Mouse (Mus musculus) myocyte (in vitro differentiated cells): ENCODE measurements at regions not wholly inside any gene's neighbourhood (a gene's known extent, or its start where the extent isn't known, plus 50 kb on each side); places are given as distances from the start of the nearest gene placed in this dataset.

Experiments used
- H3K27me3 ChIP-seq: one replicate; pipeline ENCODE4 v1.6.1; 2011; ENCODE audit not compliant: control insufficient read depth, insufficient read depth, insufficient read length
- H3K36me3 ChIP-seq: one replicate; pipeline ENCODE4 v1.6.1; 2011; ENCODE audit not compliant: control insufficient read depth, insufficient read depth
- H3K4me2 ChIP-seq: one replicate; pipeline ENCODE4 v1.6.1; 2011; ENCODE audit warnings: low read depth, control low read depth
- H3K4me3 ChIP-seq: one replicate; pipeline ENCODE4 v1.5.1; 2011; ENCODE audit warnings: mild to moderate bottlenecking, control low read depth, moderate library complexity
- H3K79me2 ChIP-seq: one replicate; pipeline ENCODE4 v1.6.1; 2011; ENCODE audit not compliant: control insufficient read depth, insufficient read depth
- H3ac ChIP-seq: one replicate; pipeline ENCODE4 v1.6.1; 2011; ENCODE audit not compliant: control insufficient read depth, insufficient read length
- CEBPB ChIP-seq: IDR thresholded peaks from 2 replicates; pipeline ENCODE4 v1.6.1; 2011; ENCODE audit warnings: mild to moderate bottlenecking, moderate library complexity; ENCODE audit not compliant: poor library complexity, insufficient read depth, severe bottlenecking
- E2F4 ChIP-seq: IDR thresholded peaks from one replicate; pipeline ENCODE4 v1.6.1; 2011; ENCODE audit warnings: mild to moderate bottlenecking, control low read depth, moderate library complexity; ENCODE audit not compliant: insufficient read depth
- MAX ChIP-seq: IDR thresholded peaks from one replicate; pipeline ENCODE4 v1.6.1; 2011; ENCODE audit warnings: low read depth, mild to moderate bottlenecking, control low read depth
- MYOD1 ChIP-seq, 3 experiments: IDR thresholded peaks; one replicate each; pipeline ENCODE4 v1.6.1; 2011; ENCODE audit warnings: control low read depth in 2 of 3, low read depth in 2 of 3, mild to moderate bottlenecking in 2 of 3, moderate library complexity in 1 of 3; ENCODE audit not compliant: insufficient read length in 2 of 3, control insufficient read depth in 1 of 3
- MYOG ChIP-seq, 3 experiments: IDR thresholded peaks; one replicate each; pipeline ENCODE4 v1.6.1; 2011; ENCODE audit warnings: control low read depth in 2 of 3, low read depth in 2 of 3, mild to moderate bottlenecking in 2 of 3; ENCODE audit not compliant: insufficient read length in 2 of 3, control insufficient read depth in 1 of 3, insufficient read depth in 1 of 3
- POLR2A ChIP-seq: IDR thresholded peaks from one replicate; pipeline ENCODE4 v1.6.1; 2011; ENCODE audit warnings: low read depth, mild to moderate bottlenecking, control low read depth, moderate library complexity; ENCODE audit not compliant: insufficient read length
- POLR2AphosphoS2 ChIP-seq: IDR thresholded peaks from one replicate; pipeline ENCODE4 v1.6.1; 2011; ENCODE audit warnings: low read depth, control low read depth; ENCODE audit not compliant: insufficient read length
- REST ChIP-seq: IDR thresholded peaks from one replicate; pipeline ENCODE4 v1.6.1; 2011; ENCODE audit warnings: mild to moderate bottlenecking, control low read depth, moderate library complexity; ENCODE audit not compliant: insufficient read depth, insufficient read length
- SRF ChIP-seq: IDR thresholded peaks from one replicate; pipeline ENCODE4 v1.6.1; 2011; ENCODE audit warnings: low read depth; ENCODE audit not compliant: control insufficient read depth, insufficient read length
- TCF12 ChIP-seq: IDR thresholded peaks from one replicate; pipeline ENCODE4 v1.6.1; 2011; ENCODE audit warnings: mild to moderate bottlenecking, control low read depth; ENCODE audit not compliant: poor library complexity, insufficient read depth, severe bottlenecking
- TCF3 ChIP-seq: IDR thresholded peaks from one replicate; pipeline ENCODE4 v1.6.1; 2011; ENCODE audit warnings: low read depth, control low read depth; ENCODE audit not compliant: insufficient read length
- USF1 ChIP-seq: IDR thresholded peaks from one replicate; pipeline ENCODE4 v1.6.1; 2011; ENCODE audit warnings: low read depth, mild to moderate bottlenecking, control low read depth, moderate library complexity

- Histone ChIP-seq H3K36me3 (no peaks in the 10 kb centered on the region), H3K79me2 (no peaks in the 10 kb centered on the region), H3K4me3 (no peak overlapping the region), H3K27me3 (no peaks in the 10 kb centered on the region), H3ac (no peak overlapping the region), H3K4me2 (no peak overlapping the region)
- TF ChIP-seq POLR2A (no peak), TCF3 (no peak), MYOG (IDR thresholded peaks at IDR 0.05; ENCODE audit: control insufficient read depth in 1 of 3, insufficient read depth in 1 of 3, insufficient read length in 2 of 3, low read depth in 2 of 3) (no peak), MYOD1 (IDR thresholded peaks at IDR 0.05; ENCODE audit: control insufficient read depth in 1 of 3, insufficient read length in 2 of 3, low read depth in 2 of 3) (no peak)
Measured at GRCm38 (mm10) chr6:116845990-116846862, 129.5 kb upstream of the Tmem72 start.

- no peak overlapping the region for H3K4me2 ChIP-seq
- no peaks in the 10 kb centered on the region for H3K36me3 ChIP-seq
- no peak overlapping the region for H3ac ChIP-seq
- no peaks in the 10 kb centered on the region for H3K79me2 ChIP-seq
- no peaks in the 10 kb centered on the region for H3K27me3 ChIP-seq
- H3K4me3 ChIP-seq = no peak overlapping the region
- TF ChIP-seq POLR2AphosphoS2 (no peak), MYOG (IDR thresholded peaks at IDR 0.05; ENCODE audit: control insufficient read depth in 1 of 3, insufficient read depth in 1 of 3, insufficient read length in 2 of 3, low read depth in 2 of 3) (no peak), SRF (no peak), E2F4 (no peak), REST (no peak), USF1 (no peak), CEBPB (no peak)
Measured at GRCm38 (mm10) chr6:116848538-116849093, 131.9 kb upstream of the Tmem72 start.

DNA sequence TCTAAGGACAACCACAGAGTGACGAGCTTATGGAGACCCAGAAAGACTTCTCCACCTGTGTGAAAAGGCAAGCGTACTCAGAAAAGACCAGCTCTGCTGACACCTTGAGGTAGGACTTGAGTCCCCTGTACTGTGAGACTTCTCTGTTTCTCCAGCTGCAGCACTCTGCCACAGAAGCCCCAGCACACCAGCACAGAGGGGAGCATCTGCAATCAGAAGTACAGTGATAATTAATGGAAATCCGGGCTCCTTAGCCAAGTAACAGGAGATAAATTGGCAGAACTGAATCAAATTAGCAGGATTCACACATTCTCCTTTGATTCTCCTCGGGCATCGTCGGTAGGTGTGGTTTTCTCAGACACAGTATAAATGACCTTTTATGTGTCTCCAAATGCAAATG, 137.3 kb upstream of the Tmem72 start:
- H3K4me3 ChIP-seq = no peak overlapping the region
- TF ChIP-seq TCF3 (no peak), MYOD1 (IDR thresholded peaks at IDR 0.05; ENCODE audit: control insufficient read depth in 1 of 3, insufficient read length in 2 of 3, low read depth in 2 of 3) (no peak), CEBPB (no peak), REST (no peak), SRF (no peak), POLR2AphosphoS2 (no peak), USF1 (no peak), MAX (no peak), MYOG (IDR thresholded peaks at IDR 0.05; ENCODE audit: control insufficient read depth in 1 of 3, insufficient read depth in 1 of 3, insufficient read length in 2 of 3, low read depth in 2 of 3) (no peak), POLR2A (no peak), TCF12 (no peak), E2F4 (no peak)
- no peaks in the 10 kb centered on the region for H3K27me3 ChIP-seq
- H3K79me2 ChIP-seq = no peaks in the 10 kb centered on the region
- H3ac ChIP-seq = no peak overlapping the region
- no peak overlapping the region for H3K4me2 ChIP-seq
- no peaks in the 10 kb centered on the region for H3K36me3 ChIP-seq

DNA sequence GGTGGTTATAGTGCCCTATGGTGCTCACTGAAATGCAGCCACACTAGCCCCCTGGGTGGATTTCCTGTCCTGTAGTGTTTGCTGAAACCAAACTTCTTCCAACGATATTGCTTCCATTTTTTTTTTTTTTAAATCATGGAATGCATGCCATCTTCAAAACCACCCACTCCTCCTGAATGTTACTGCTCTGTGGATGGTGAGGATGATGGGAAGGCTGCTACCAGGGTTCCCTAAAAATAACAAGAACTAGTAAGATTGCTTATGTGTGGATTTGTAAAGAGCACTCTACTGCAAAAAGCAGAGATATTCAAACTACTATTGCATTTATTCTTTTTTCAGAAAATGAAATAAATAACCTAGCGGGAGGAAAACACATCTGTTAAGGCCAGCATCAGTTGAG, 139.4 kb upstream of the Tmem72 start:
- Histone ChIP-seq H3K27me3 (no peaks in the 10 kb centered on the region), H3K4me3 (no peak overlapping the region), H3K36me3 (no peaks in the 10 kb centered on the region), H3K79me2 (no peaks in the 10 kb centered on the region), H3ac (no peak overlapping the region), H3K4me2 (no peak overlapping the region)
- TF ChIP-seq USF1 = no peak
- no peak for TF ChIP-seq TCF12
- TF ChIP-seq MAX = no peak
- no peak for TF ChIP-seq CEBPB
- no peak for TF ChIP-seq REST

DNA sequence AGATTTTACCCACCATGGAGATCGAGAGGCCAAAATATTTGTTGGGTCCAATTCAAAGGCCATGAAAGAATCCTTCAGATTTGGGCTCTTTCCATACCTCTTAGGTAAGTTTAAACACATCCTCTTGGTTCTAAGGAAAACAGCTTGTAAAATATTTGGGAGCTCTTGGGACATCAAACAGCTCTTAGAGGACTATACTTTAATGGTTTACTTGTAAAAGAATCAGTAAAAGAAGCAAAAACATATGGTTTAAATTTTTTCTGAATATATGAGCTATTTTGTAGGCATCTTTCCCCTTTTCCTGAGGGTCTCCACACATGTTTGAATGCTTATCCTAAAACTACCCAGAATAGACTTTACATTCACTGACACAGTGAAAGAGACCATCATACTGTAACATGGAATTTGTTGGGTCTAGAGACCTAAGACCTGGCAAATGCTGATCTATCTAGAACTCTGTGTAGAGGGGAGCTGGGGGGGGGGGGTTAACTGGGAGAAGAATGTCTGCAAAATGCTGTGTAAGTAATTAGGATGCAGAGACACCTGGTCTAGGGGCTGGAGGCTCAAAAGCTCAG, 140.3 kb upstream of the Tmem72 start:
- no peaks in the 10 kb centered on the region for H3K79me2 ChIP-seq
- H3K36me3 ChIP-seq = no peaks in the 10 kb centered on the region
- TF ChIP-seq TCF3 = no peak
- no peak for TF ChIP-seq USF1
- no peak for TF ChIP-seq SRF
- TF ChIP-seq POLR2A = no peak
- no peak for TF ChIP-seq CEBPB
- no peak for TF ChIP-seq E2F4
- no peak for TF ChIP-seq MYOD1 (IDR thresholded peaks at IDR 0.05; ENCODE audit: control insufficient read depth in 1 of 3, insufficient read length in 2 of 3, low read depth in 2 of 3)
- TF ChIP-seq REST = no peak
- no peak for TF ChIP-seq TCF12
- no peak for TF ChIP-seq MAX
- no peak for TF ChIP-seq POLR2AphosphoS2
- TF ChIP-seq MYOG (IDR thresholded peaks at IDR 0.05; ENCODE audit: control insufficient read depth in 1 of 3, insufficient read depth in 1 of 3, insufficient read length in 2 of 3, low read depth in 2 of 3) = no peak
- no peak overlapping the region for H3K4me3 ChIP-seq
- H3K27me3 ChIP-seq = no peaks in the 10 kb centered on the region
- no peak overlapping the region for H3ac ChIP-seq
- H3K4me2 ChIP-seq = no peak overlapping the region
